Mouse (Mus musculus) midbrain, embryonic 12.5 days (tissue): ENCODE measurements around the gene Metrnl. TPM values are rescaled to one million over a fixed set of nuclear protein-coding genes. Genes with fewer than 3 reads are reported as not detected.
"Not testable (repeated sequence)": the region's sequence is repeated elsewhere in the genome, so short reads cannot be mapped to it uniquely, and the experiment has no call there.

Experiments used
- ATAC-seq: fragments of 200-750 bp; cut with Nextera tagmentation; 2 replicates; pipeline ENCODE4 v1.8.0; 2017; ENCODE audit warnings: low read depth, moderate TSS enrichment, moderate library complexity; ENCODE audit not compliant: low FRiP score
- H3K27ac ChIP-seq: fragments of 300-500 bp; sonication (generic); replicated peaks from 2 replicates; pipeline ENCODE4 v1.5.1; 2016; ENCODE audit warnings: mild to moderate bottlenecking
- H3K27me3 ChIP-seq: fragments of 300-500 bp; sonication (generic); 2 replicates; pipeline ENCODE4 v1.6.1; 2016; ENCODE audit warnings: mild to moderate bottlenecking
- H3K36me3 ChIP-seq: fragments of 300-500 bp; sonication (generic); 2 replicates; pipeline ENCODE4 v1.6.1; 2016
- H3K4me1 ChIP-seq: fragments of 300-500 bp; sonication (generic); 2 replicates; pipeline ENCODE4 v1.6.1; 2016
- H3K4me2 ChIP-seq: fragments of 300-500 bp; sonication (generic); replicated peaks from 2 replicates; pipeline ENCODE4 v1.6.1; 2016; ENCODE audit warnings: mild to moderate bottlenecking, moderate library complexity
- H3K4me3 ChIP-seq: fragments of 300-500 bp; sonication (generic); 2 replicates; pipeline ENCODE4 v1.5.1; 2016; ENCODE audit warnings: mild to moderate bottlenecking
- H3K9ac ChIP-seq: fragments of 300-500 bp; sonication (generic); replicated peaks from 2 replicates; pipeline ENCODE4 v1.6.1; 2016; ENCODE audit warnings: mild to moderate bottlenecking, moderate library complexity
- H3K9me3 ChIP-seq: fragments of 300-500 bp; sonication (generic); 2 replicates; pipeline ENCODE4 v1.6.1; 2016; ENCODE audit warnings: mild to moderate bottlenecking
- WGBS: fragments of 180-500 bp; shearing (Covaris S2); methylation state at CpG from one replicate; pipeline ENCODE4 v1.1.7; 2016; 5-methylcytosine and 5-hydroxymethylcytosine counted together
- polyA plus RNA-seq: library from polyadenylated mRNA; unstranded; fragments of >200 nt; fragmentation: Nextera tagmentation; extraction: Ambion mirVana; gene quantifications from 2 replicates; pipeline ENCODE4 v1.2.1, GENCODE M21; 2016

Metrnl gene
- 8.7 and 12.4 TPM in 2 replicates for polyA plus RNA-seq

- no peaks in the 10 kb centered on the region for H3K36me3 ChIP-seq
- 80% methylated on average over 5 of the region's 5 CpGs for WGBS
- no peak within 1 kb of the TSS for H3K27ac ChIP-seq
- peaks cover 56% of the 10 kb centered on the region for H3K27me3 ChIP-seq
- H3K4me2 ChIP-seq: peak within 1 kb of the TSS; percentile 99
- peak within 1 kb of the TSS; percentile 70 for H3K4me3 ChIP-seq
- H3K9me3 ChIP-seq: no peaks in the 10 kb centered on the region
- peak within 1 kb of the TSS; percentile 59 for H3K9ac ChIP-seq
- ATAC-seq: no peak
- H3K4me1 ChIP-seq: peaks cover 16% of the 10 kb centered on the region
These were observed at the start of gene Metrnl for GRCm38 (mm10) chr11:121701244-121701643. Metrnl (plus strand) TSS chr11:121701544.

- H3K9ac ChIP-seq: no peak overlapping the region
- H3K4me2 ChIP-seq: no peak overlapping the region
- H3K4me3 ChIP-seq: no peak overlapping the region
- H3K9me3 ChIP-seq: no peaks in the 10 kb centered on the region
- no peak overlapping the region for H3K27ac ChIP-seq
- no peaks in the 10 kb centered on the region for H3K4me1 ChIP-seq
- ATAC-seq: no peak
- H3K36me3 ChIP-seq: no peaks in the 10 kb centered on the region
- 91% methylated on average over 9 of the region's 9 CpGs for WGBS
- H3K27me3 ChIP-seq: no peaks in the 10 kb centered on the region
These were observed 49.8 kb upstream of the Metrnl start for GRCm38 (mm10) chr11:121651556-121651955.

GRCm38 (mm10) chr11:121651983-121652382, 49.4 kb upstream of the Metrnl start:
- ATAC-seq: no peak
- H3K9me3 ChIP-seq: no peaks in the 10 kb centered on the region
- H3K9ac ChIP-seq: no peak overlapping the region
- H3K4me3 ChIP-seq: no peak overlapping the region
- no peaks in the 10 kb centered on the region for H3K27me3 ChIP-seq
- H3K4me1 ChIP-seq: no peaks in the 10 kb centered on the region
- WGBS: 94% methylated on average over 5 of the region's 5 CpGs
- H3K36me3 ChIP-seq: no peaks in the 10 kb centered on the region
- no peak overlapping the region for H3K27ac ChIP-seq
- H3K4me2 ChIP-seq: no peak overlapping the region

GRCm38 (mm10) chr11:121652547-121653305, 48.6 kb upstream of the Metrnl start:
- WGBS: 56% methylated on average over 10 of the region's 10 CpGs
- Histone ChIP-seq H3K9me3 (no peaks in the 10 kb centered on the region), H3K4me2 (no peak overlapping the region), H3K27me3 (no peaks in the 10 kb centered on the region), H3K36me3 (no peaks in the 10 kb centered on the region), H3K4me3 (no peak overlapping the region), H3K27ac (no peak overlapping the region), H3K4me1 (no peaks in the 10 kb centered on the region), H3K9ac (no peak overlapping the region)
- no peak for ATAC-seq

- H3K27me3 ChIP-seq: no peaks in the 10 kb centered on the region
- no peak overlapping the region for H3K4me3 ChIP-seq
- WGBS: 70% methylated on average over 4 of the region's 4 CpGs
- H3K27ac ChIP-seq: no peak overlapping the region
- H3K36me3 ChIP-seq: no peaks in the 10 kb centered on the region
- H3K4me2 ChIP-seq: no peak overlapping the region
- no peaks in the 10 kb centered on the region for H3K9me3 ChIP-seq
- ATAC-seq: no peak
- no peak overlapping the region for H3K9ac ChIP-seq
- H3K4me1 ChIP-seq: no peaks in the 10 kb centered on the region
These were observed 47.7 kb upstream of the Metrnl start for GRCm38 (mm10) chr11:121653631-121654030.

- no peak for ATAC-seq
- no peaks in the 10 kb centered on the region for H3K4me1 ChIP-seq
- H3K27me3 ChIP-seq: no peaks in the 10 kb centered on the region
- H3K4me3 ChIP-seq: no peak overlapping the region
- no peak overlapping the region for H3K4me2 ChIP-seq
- no peak overlapping the region for H3K9ac ChIP-seq
- no peak overlapping the region for H3K27ac ChIP-seq
- no peaks in the 10 kb centered on the region for H3K9me3 ChIP-seq
- 73% methylated on average over 9 of the region's 9 CpGs for WGBS
- no peaks in the 10 kb centered on the region for H3K36me3 ChIP-seq
These were observed 46.9 kb upstream of the Metrnl start for GRCm38 (mm10) chr11:121654406-121654945.

- Histone ChIP-seq H3K4me2 (no peak overlapping the region), H3K9me3 (no peaks in the 10 kb centered on the region)
- WGBS: 94% methylated on average over 6 of the region's 6 CpGs
These were observed 46.1 kb upstream of the Metrnl start for GRCm38 (mm10) chr11:121655166-121655806.

GRCm38 (mm10) chr11:121655807-121656511, 45.4 kb upstream of the Metrnl start:
- Histone ChIP-seq H3K27me3 (no peaks in the 10 kb centered on the region), H3K4me3 (no peak overlapping the region), H3K27ac (no peak overlapping the region), H3K4me2 (no peak overlapping the region), H3K36me3 (peaks cover 4% of the 10 kb centered on the region; the same call in 1 of the 2 replicates), H3K9me3 (no peaks in the 10 kb centered on the region), H3K9ac (no peak overlapping the region), H3K4me1 (no peaks in the 10 kb centered on the region)
- WGBS: 88% methylated on average over 6 of the region's 6 CpGs
- no peak for ATAC-seq

More at GRCm38 (mm10) chr11:121655166-121655806, 46.1 kb upstream of the Metrnl start:
- no peaks in the 10 kb centered on the region for H3K27me3 ChIP-seq
- no peak overlapping the region for H3K27ac ChIP-seq
- peaks cover 4% of the 10 kb centered on the region; the same call in 1 of the 2 replicates for H3K36me3 ChIP-seq
- H3K4me3 ChIP-seq: no peak overlapping the region
- no peak for ATAC-seq
- H3K4me1 ChIP-seq: no peaks in the 10 kb centered on the region
- no peak overlapping the region for H3K9ac ChIP-seq

- H3K4me1 ChIP-seq: no peaks in the 10 kb centered on the region
- H3K4me2 ChIP-seq: no peak overlapping the region
- H3K27me3 ChIP-seq: no peaks in the 10 kb centered on the region
- H3K9me3 ChIP-seq: no peaks in the 10 kb centered on the region
- 64% methylated on average over 1 of the region's 1 CpGs for WGBS
- no peak overlapping the region for H3K9ac ChIP-seq
- H3K4me3 ChIP-seq: no peak overlapping the region
- no peak for ATAC-seq
- no peak overlapping the region for H3K27ac ChIP-seq
- peaks cover 4% of the 10 kb centered on the region; the same call in 1 of the 2 replicates for H3K36me3 ChIP-seq
These were observed 43.2 kb upstream of the Metrnl start for GRCm38 (mm10) chr11:121658151-121658550.

GRCm38 (mm10) chr11:121660604-121661003, 40.7 kb upstream of the Metrnl start:
- not testable (repeated sequence) for H3K9ac ChIP-seq, H3K4me1 ChIP-seq, H3K36me3 ChIP-seq, H3K27ac ChIP-seq, ATAC-seq, H3K4me3 ChIP-seq, H3K9me3 ChIP-seq, H3K27me3 ChIP-seq, H3K4me2 ChIP-seq
- 95% methylated on average over 2 of the region's 2 CpGs for WGBS

- Histone ChIP-seq H3K27me3 (no peaks in the 10 kb centered on the region), H3K9me3 (no peaks in the 10 kb centered on the region), H3K4me1 (no peaks in the 10 kb centered on the region), H3K4me3 (no peak overlapping the region), H3K27ac (no peak overlapping the region), H3K4me2 (no peak overlapping the region), H3K36me3 (peaks cover 4% of the 10 kb centered on the region; the same call in 1 of the 2 replicates), H3K9ac (no peak overlapping the region)
- ATAC-seq: no peak
- WGBS: 89% methylated on average over 2 of the region's 2 CpGs
These were observed 40.2 kb upstream of the Metrnl start for GRCm38 (mm10) chr11:121661116-121661515.

- H3K9me3 ChIP-seq: no peaks in the 10 kb centered on the region
These were observed 33.8 kb upstream of the Metrnl start for GRCm38 (mm10) chr11:121667541-121667940.

More at GRCm38 (mm10) chr11:121667541-121667940, 33.8 kb upstream of the Metrnl start:
- no peak for ATAC-seq
- no peak overlapping the region for H3K27ac ChIP-seq
- H3K4me2 ChIP-seq: no peak overlapping the region
- H3K36me3 ChIP-seq: peaks cover 6% of the 10 kb centered on the region; the same call in 1 of the 2 replicates
- no peaks in the 10 kb centered on the region for H3K27me3 ChIP-seq
- no peak overlapping the region for H3K4me3 ChIP-seq
- WGBS: 92% methylated on average over 4 of the region's 4 CpGs
- peaks cover 6% of the 10 kb centered on the region; the same call in 1 of the 2 replicates for H3K4me1 ChIP-seq
- no peak overlapping the region for H3K9ac ChIP-seq
